ENCODE assay signal across 11 mouse cellular contexts in genomic region chr4:134471469-134471868, GRCm38 (mm10). TPM values are rescaled to one million over a fixed set of nuclear protein-coding genes. Genes with fewer than 3 reads are reported as not detected.
DNase-seq lines count a peak whose midpoint lies in the region; TF ChIP-seq lines count a peak whose summit lies in the region.
"Had no signal": no experiment of that assay in that cellular context is flagged by ENCODE, and none has a peak within 500 bp of the region (broad histone marks: within the 10 kb centered on the region; RNA-seq: fewer than 3 reads in every experiment).

No protein-coding gene starts in this region.

- H3K4me1 ChIP-seq in forebrain, embryonic 10.5 days = peaks cover 41% of the 10 kb centered on the region
- peaks cover 41% of the 10 kb centered on the region for H3K4me1 ChIP-seq in midbrain, embryonic 10.5 days

- H3K36me3 ChIP-seq in forebrain, embryonic 10.5 days (replicated peaks) = peaks cover 60% of the 10 kb centered on the region
- peaks cover 62% of the 10 kb centered on the region for H3K36me3 ChIP-seq in midbrain, embryonic 10.5 days

- no peaks in the 10 kb centered on the region for H3K9me3 ChIP-seq in forebrain, embryonic 10.5 days
- no peaks in the 10 kb centered on the region for H3K9me3 ChIP-seq in midbrain, embryonic 10.5 days (replicated peaks)
- H3K9me3 ChIP-seq: liver, embryonic 15.5 days had no signal

- no peak overlapping the region for H3K4me3 ChIP-seq in gastrocnemius, adult 2 months
- peak overlapping the region; percentile 91; the same call in 1 of the 2 replicates for H3K4me3 ChIP-seq in forebrain, embryonic 10.5 days
- peak overlapping the region; percentile 96; the same call in 1 of the 2 replicates for H3K4me3 ChIP-seq in midbrain, embryonic 10.5 days
- H3K4me3 ChIP-seq: liver, embryonic 15.5 days had no signal

- no peak for DNase-seq in gastrocnemius, adult 2 months
- no peak for DNase-seq in gastrocnemius, adult 18-20 months (ENCODE audit: low spot score)
- peak; percentile 55 for DNase-seq in 3T3-L1 (ENCODE audit: low read depth, low spot score)
- DNase-seq in forebrain, embryonic 10.5 days (ENCODE audit: extremely low spot score, low spot score) = no peak
- no peak for DNase-seq in midbrain, embryonic 10.5 days (ENCODE audit: low spot score)
- DNase-seq in cerebellum, adult 9-11 months = no peak
- DNase-seq in cerebellum, postnatal 10 days = no peak
- DNase-seq in ovary, postnatal 14 days (ENCODE audit: low spot score) = no peak
- DNase-seq: adrenal gland, postnatal 14 days; cerebellum, postnatal 14 days had no signal

- peaks cover 6% of the 10 kb centered on the region for H3K27me3 ChIP-seq in forebrain, embryonic 10.5 days (ENCODE audit: poor library complexity, severe bottlenecking)
- H3K27me3 ChIP-seq in midbrain, embryonic 10.5 days (ENCODE audit: low read depth, poor library complexity, severe bottlenecking) = 0 out of 2 replicates have a peak, but pooled peaks cover 5% of the 10 kb centered on the region
- H3K27me3 ChIP-seq: liver, embryonic 15.5 days had no signal

- TF ChIP-seq CTCF in gastrocnemius, adult 2 months (IDR thresholded peaks at IDR 0.05) = peak; percentile 25

- no peak overlapping the region for H3K27ac ChIP-seq in gastrocnemius, adult 2 months
- no peak overlapping the region for H3K27ac ChIP-seq in forebrain, embryonic 10.5 days
- no peak overlapping the region for H3K27ac ChIP-seq in midbrain, embryonic 10.5 days (replicated peaks)
- H3K27ac ChIP-seq: liver, embryonic 15.5 days had no signal

- intact Hi-C loops in gastrocnemius, adult 2 months (cut with DNase I) = loop anchor here (10.0 kb wide), 1 partner anchor 207 kb away; no protein-coding TSS in a partner anchor

RNA-seq across cellular contexts. Expression of gene Stmn1, which starts 3.3 kb away (rescaled TPM):
- total RNA-seq in gastrocnemius, adult 2 months (2021) = 1 to 10 TPM; 3.0 to 3.8 TPM
- 1 to 10 TPM; 2.5 to 3.5 TPM for total RNA-seq in gastrocnemius, adult 18-20 months (2021)
- polyA plus RNA-seq in forebrain, embryonic 10.5 days (2016; fragmentation: Nextera tagmentation; extraction: Ambion mirVana) = 2,040 and 2,174 TPM in 2 replicates
- 2,607 and 3,209 TPM in 2 replicates for polyA plus RNA-seq in midbrain, embryonic 10.5 days (2016; fragmentation: Nextera tagmentation; extraction: Ambion mirVana)

RNA-seq across cellular contexts. Expression of gene Paqr7, which starts 25.0 kb away (rescaled TPM):
- total RNA-seq in gastrocnemius, adult 2 months (2021) = 1 to 10 TPM; 1.7 to 2.3 TPM
- total RNA-seq in gastrocnemius, adult 18-20 months (2021) = 1 to 10 TPM; 2.9 to 4.4 TPM
- polyA plus RNA-seq in forebrain, embryonic 10.5 days (2016; fragmentation: Nextera tagmentation; extraction: Ambion mirVana) = 2.7 and 3.1 TPM in 2 replicates
- polyA plus RNA-seq in midbrain, embryonic 10.5 days (2016; fragmentation: Nextera tagmentation; extraction: Ambion mirVana) = 3.5 and 3.6 TPM in 2 replicates

RNA-seq across cellular contexts. Expression of gene Aunip, which starts 39.3 kb away (rescaled TPM):
- total RNA-seq in gastrocnemius, adult 2 months (2021) = not detected
- total RNA-seq in gastrocnemius, adult 18-20 months (2021) = not detected
- polyA plus RNA-seq in forebrain, embryonic 10.5 days (2016; fragmentation: Nextera tagmentation; extraction: Ambion mirVana) = 30.3 and 32.8 TPM in 2 replicates
- 25.5 and 28.6 TPM in 2 replicates for polyA plus RNA-seq in midbrain, embryonic 10.5 days (2016; fragmentation: Nextera tagmentation; extraction: Ambion mirVana)
